Mouse (Mus musculus) adrenal gland, adult 8-10 months (tissue): ENCODE results near the gene Zdhhc8. TPM values are rescaled to one million over a fixed set of nuclear protein-coding genes. Genes with fewer than 3 reads are reported as not detected.

Experiments
- DNase-seq: peaks from one replicate; pipeline ENCODE4 v3.0.0; 2022
- total RNA-seq, 4 experiments: library from RNA; stranded (reverse); gene quantifications; 2 replicates each; pipeline ENCODE4 v1.2.4; 2022

The Zdhhc8 gene
- total RNA-seq, 4 experiments from 2014 or later = 20.5 to 33.0 (median 27.2) TPM

- DNase-seq = no peak
Observed at GRCm38 (mm10) chr16:18231047-18231446, 3.9 kb downstream of the Zdhhc8 start.

GRCm38 (mm10) chr16:18230617-18231016 is 4.3 kb downstream of the Zdhhc8 start:
- DNase-seq = no peak

- no peak for DNase-seq
Observed at GRCm38 (mm10) chr16:18229622-18230021, 5.3 kb downstream of the Zdhhc8 start.

GRCm38 (mm10) chr16:18228856-18229255 is 6.1 kb downstream of the Zdhhc8 start:
- DNase-seq = no peak

- DNase-seq = no peak
Observed at GRCm38 (mm10) chr16:18227897-18228422, 7.0 kb downstream of the Zdhhc8 start.

- no peak for DNase-seq
Observed at GRCm38 (mm10) chr16:18227187-18227586, 7.7 kb downstream of the Zdhhc8 start.

- DNase-seq = no peak
Observed at GRCm38 (mm10) chr16:18222188-18222587, 12.7 kb downstream of the Zdhhc8 start.

GRCm38 (mm10) chr16:18221543-18221898 is 13.4 kb downstream of the Zdhhc8 start:
- no peak for DNase-seq

- DNase-seq = no peak
Observed at GRCm38 (mm10) chr16:18220856-18221542, 13.9 kb downstream of the Zdhhc8 start.

- DNase-seq = peak; percentile 34
Observed at GRCm38 (mm10) chr16:18220001-18220400, 14.9 kb downstream of the Zdhhc8 start.

- no peak for DNase-seq
Observed at GRCm38 (mm10) chr16:18218580-18218996, 16.3 kb downstream of the Zdhhc8 start.

GRCm38 (mm10) chr16:18217579-18217978 is 17.4 kb downstream of the Zdhhc8 start, which contains the start of gene Ccdc188:
TSS of gene Ccdc188 (plus strand) at chr16:18217879.
- no peak for DNase-seq

GRCm38 (mm10) chr16:18214858-18215257 is 20.1 kb downstream of the Zdhhc8 start:
- no peak for DNase-seq

GRCm38 (mm10) chr16:18213689-18214088 is 21.2 kb downstream of the Zdhhc8 start:
- no peak for DNase-seq

- peak; percentile 55 for DNase-seq
Observed at GRCm38 (mm10) chr16:18211417-18212171, 23.3 kb downstream of the Zdhhc8 start.

- no peak for DNase-seq
Observed at GRCm38 (mm10) chr16:18210701-18211416, 24.1 kb downstream of the Zdhhc8 start.

- DNase-seq = no peak
Observed at GRCm38 (mm10) chr16:18203430-18204091, 31.4 kb downstream of the Zdhhc8 start.

GRCm38 (mm10) chr16:18202061-18202460 is 32.9 kb downstream of the Zdhhc8 start:
- DNase-seq = no peak

- DNase-seq = no peak
Observed at GRCm38 (mm10) chr16:18201620-18202019, 33.3 kb downstream of the Zdhhc8 start.

GRCm38 (mm10) chr16:18200062-18200461 is 34.9 kb downstream of the Zdhhc8 start:
- DNase-seq = no peak

- DNase-seq = no peak
Observed at GRCm38 (mm10) chr16:18198365-18199098, 36.4 kb downstream of the Zdhhc8 start.

- DNase-seq = no peak
Observed at GRCm38 (mm10) chr16:18197881-18198280, 37.1 kb downstream of the Zdhhc8 start.
